Mouse (Mus musculus) cerebral cortex, adult 2 months (tissue): ENCODE measurements around the gene Cep104.

ENCODE experiments used
- WGBS: fragments of 180-500 bp; shearing (Covaris S2); methylation state at CpG from one replicate; pipeline ENCODE4 v1.1.7; 2018; 5-methylcytosine and 5-hydroxymethylcytosine counted together

Gene Cep104

DNA sequence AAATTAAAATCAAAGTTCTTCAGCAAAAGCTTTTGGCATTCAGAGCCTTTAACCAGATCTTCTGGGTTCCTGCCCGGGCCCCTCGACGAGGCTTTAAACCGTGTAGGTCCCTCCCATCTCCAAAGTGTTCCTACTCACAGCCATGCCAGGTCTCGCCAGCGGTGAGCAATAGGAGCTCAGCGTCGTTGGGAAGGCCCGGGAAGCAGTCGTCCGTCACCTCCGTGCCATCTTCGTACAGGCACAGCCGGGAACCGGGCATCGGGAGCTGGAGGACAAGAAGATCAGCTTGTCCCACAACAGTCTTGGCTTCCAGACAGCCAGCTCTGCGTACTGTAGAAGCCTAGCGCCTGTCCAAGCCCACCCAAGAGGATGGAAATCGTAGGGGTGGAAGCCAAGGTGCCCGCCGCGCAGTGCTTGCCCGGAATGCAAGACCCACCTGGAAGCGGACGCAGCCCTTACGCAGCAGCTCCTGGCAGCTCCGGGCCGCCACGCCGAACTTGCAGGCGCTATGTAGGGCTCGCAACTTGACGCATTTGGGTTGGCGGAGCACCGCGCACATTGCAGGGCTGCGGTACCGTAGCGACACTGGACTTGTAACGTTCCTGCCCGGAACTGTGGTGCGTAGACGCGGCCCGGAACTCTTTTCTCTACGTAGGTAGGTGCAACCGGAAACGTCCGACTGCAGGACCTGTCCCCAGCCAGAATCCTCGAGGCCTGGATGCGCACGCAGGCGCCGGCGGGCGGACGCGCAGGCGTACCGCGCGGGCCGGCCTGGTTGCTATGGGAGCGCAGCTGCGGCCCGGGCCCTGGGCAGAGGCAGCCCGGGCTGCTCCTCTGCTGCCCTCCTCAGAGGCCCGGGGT lies at the start of gene Cep104, which contains the start of gene Dffb:
Gene Cep104, plus strand, starts transcription at position 764 of the 861 bp plus-strand sequence.
Gene Dffb, minus strand, starts transcription at position 696 of the 861 bp plus-strand sequence.
- under 1% methylated on average over 68 of the region's 68 CpGs for WGBS

DNA sequence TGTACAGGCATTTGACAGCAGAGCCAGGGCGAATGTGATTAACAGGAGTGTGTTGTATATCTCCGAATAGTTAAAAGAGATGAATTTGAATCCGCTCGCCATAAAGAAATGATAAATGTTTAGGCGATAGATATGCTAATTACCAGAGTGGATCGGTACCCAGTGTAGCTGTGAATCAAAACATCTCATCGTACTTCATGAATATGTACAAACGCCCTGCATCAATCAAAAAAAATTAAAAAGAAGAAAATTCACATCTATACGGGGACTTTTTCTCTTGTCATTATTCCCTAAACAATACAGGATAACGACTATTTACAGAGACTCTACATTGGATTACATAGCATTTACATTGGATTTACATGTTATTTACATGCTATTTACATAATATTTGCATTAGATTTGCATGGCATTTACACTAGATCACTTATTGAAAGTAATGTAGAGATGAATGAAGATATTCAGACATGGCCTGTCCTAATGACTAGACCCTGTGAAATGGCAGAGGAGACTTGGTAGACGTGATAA lies 46.2 kb upstream of the Cep104 start:
- WGBS: 59% methylated on average over 11 of the region's 11 CpGs

DNA sequence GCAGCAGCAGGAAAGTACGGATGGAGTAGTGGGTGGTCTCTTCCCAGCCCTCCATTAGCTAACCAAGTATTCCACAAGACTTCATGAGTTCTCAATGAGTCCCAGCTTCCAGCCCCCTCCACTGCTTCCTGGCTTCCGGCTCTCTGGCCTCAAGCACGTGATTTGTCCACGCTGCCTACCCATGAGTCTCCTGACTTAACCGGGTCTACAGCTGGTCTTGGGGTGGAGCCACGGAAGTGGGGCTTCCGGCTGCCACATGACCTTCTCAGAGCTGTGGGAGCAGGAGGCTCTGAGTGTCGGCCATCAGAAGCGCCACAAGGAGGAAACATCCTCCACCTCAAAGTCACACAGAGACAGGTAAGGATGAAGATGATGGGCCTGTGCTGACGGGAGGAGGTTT lies 45.6 kb upstream of the Cep104 start:
- WGBS: 69% methylated on average over 10 of the region's 10 CpGs

DNA sequence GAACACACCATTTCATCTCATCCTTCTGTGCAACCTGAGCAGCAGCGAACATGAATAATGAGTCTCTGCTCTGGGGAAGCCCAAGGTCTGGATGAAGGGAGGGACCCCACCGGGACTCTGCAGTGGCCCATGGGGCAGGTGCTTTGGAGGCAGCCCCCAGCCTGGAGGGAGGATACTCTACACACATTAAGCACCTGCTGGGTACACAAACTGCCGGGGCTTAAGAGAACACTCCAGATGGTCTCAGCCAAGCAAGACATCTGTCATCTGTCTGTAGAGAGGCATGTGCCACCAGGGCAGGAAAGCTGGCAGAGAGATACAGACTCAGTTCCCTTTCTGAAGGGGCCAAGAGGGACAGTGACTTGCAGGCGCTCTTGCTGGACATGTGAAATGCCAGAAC lies 45.1 kb upstream of the Cep104 start:
- WGBS: 63% methylated on average over 4 of the region's 4 CpGs

DNA sequence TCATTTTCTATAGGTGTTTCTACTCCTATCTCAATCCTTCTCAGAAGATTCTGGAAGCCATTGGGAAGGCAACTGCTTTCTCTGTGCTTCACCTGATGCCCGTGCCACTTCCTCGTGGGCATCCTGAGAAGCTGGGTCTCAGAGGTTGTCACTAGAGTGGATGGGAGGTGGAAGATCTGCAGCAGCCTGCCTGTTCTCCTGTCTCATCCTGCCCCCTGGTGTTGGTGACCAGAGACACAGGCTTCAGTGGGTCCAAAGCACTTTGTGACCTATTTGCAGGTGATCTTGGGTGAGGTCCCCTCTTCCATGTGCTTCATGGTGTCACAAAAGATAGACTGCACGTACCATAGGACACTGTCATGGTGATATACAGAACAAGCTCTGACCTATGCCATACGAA lies 31.8 kb upstream of the Cep104 start:
- 48% methylated on average over 4 of the region's 4 CpGs for WGBS

DNA sequence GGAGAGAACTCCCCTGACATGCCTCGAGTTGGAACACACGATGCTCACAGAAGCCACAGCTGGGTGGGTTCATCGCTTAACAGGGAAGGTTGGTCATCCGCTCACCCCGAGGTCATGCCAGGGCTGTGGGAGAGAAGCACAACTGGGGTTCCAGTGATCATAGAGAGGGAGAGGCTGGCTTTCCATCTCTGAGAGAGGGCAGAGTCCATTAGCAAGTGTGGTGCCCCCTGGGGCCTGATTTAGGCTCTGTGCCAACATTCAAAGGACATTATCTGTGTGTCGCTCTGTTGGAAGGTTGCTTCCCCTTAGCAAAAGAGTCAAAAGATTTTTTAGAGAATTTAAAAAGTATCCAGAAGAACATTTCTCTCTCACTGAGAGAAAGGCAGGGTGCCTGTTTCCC lies 30.7 kb upstream of the Cep104 start:
- 64% methylated on average over 6 of the region's 6 CpGs for WGBS

DNA sequence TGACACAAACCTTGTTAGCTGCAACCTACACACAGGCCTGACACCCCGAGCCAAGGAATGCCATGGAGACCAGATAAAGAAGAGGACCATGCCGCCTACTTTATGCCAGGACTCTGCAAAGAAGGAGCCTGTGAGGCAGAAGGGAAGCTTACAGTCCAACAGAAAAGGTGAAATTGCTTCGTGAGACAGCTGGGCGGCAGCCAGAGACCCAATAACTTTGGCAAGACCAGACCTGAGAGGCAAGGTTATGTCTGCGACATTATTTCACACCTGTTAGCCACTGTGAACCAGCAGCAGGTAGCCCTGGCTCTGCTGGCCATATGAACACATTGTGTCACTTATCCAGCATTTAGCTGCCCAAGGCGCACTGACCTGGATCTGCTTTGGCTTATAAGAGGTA lies 29.3 kb upstream of the Cep104 start:
- 74% methylated on average over 6 of the region's 6 CpGs for WGBS

DNA sequence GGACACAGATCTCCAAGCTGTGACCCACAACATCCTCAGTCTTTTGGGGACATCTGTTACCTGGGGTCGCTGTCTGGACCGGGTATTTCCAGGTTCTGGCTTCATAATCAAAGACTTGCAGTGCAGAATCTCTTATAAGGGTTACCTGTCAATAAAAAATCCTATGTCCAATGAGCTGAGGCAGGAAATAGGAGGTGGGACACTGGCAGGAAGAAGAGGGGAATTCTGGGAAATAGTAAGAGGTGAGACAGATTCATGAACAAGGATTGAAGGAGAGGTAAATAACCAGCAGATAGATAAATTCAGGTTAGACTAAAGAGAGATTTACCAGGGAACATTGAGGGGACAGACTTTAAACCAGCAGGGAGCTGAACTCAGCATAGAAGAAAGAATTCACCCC lies 24.6 kb upstream of the Cep104 start:
- 75% methylated on average over 2 of the region's 2 CpGs for WGBS

DNA sequence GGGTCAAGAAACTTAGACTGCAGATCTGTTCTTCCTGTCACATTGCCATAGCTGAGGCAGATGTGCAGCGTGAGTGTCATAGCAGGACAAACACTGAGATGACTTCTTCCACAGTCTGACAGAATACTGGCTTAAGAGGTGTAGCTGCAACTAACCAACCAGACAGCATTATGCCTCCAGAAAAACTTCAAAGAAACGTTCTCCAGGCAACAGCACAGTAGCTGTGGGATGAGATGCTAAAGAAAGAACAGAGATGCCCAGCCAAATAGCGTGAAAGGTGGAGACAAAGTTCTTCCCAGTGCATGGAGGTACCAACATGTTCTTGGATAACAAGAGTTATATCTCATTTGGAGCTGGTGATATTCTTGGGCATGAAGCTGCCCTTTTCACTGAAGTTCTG lies 23.8 kb upstream of the Cep104 start:
- WGBS: 29% methylated on average over 3 of the region's 3 CpGs

DNA sequence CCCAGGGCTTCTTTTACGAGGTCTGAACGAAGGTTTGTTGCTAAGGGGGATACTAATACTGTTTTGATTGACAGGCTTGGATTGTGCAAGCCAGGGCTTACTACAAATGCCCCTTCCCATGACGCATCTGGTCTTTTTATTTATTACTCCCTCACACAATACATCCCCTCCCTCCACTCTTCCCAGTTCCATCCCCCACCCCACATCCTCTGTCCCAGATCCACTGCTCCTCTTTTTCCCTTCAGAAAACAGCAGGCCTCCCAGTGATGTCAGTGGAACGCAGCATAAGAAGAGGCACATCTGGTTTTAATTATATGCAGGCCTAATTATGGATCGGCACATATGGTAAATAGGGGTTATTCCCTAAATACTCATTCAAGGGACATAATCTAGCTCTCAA lies 23.3 kb upstream of the Cep104 start:
- WGBS: 39% methylated on average over 5 of the region's 5 CpGs

DNA sequence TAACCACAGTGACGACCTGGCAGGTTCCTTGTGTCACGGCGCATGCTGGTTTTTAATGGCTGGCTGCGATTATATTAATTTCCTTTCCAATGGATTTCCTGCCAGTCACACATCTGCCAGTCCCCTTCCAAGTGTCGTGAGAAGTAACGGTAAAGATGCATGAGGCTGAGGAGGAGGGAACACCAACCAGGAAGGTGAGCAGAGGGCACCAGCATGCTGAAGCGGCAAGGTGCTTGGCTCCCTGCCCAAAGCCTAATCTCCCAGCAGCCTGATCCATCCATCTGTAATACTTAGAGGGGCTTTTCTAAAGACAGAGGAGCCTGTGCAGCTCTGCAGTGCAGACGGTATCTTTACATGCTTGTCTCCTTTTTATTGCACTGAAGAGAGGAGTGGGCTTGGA lies 19.3 kb upstream of the Cep104 start:
- WGBS: 72% methylated on average over 8 of the region's 8 CpGs

DNA sequence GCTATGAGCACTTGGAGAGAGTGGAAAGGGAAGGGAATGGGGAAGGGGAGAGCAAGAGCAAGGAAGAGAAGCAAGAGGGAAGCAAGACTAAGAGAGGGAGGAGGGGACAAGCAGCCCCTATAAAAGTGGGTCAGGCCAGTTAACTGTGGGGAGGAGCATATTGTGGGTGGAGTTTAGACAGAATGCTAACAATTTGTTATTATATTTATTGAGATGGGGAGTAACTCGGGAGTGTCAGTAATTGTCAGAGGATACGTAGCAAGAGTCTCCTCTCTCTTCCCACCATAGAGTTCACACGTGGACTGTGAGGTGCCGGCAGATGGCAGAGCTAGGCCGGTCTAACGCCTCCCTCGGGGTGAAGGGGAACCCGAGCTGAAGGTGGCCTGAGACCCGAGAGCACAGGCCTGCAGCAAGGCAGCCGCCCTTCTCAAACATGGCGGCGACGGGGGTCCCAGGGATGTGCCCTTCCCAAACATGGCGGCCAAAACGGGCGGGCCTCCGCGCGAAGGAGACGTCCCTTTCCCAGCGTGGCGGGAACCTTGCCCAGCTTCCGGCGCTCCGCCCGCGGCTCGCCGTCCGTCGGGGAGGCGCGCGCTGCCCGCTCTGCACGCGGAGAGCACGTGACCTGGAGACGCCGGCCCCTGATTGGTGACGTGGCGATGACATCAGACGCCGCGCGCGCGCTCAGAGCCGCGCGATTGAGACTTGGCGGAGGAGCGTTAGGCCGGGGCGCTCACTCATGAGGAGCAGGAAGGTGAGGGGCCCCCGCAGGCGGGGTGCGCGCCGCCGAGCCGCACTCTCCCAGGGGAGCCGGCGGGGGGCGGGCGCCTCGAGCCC lies 18.2 kb upstream of the Cep104 start, which contains the start of gene A430005L14Rik:
Gene A430005L14Rik, plus strand, starts transcription at position 669 of the 837 bp plus-strand sequence.
- 2% methylated on average over 65 of the region's 67 CpGs for WGBS

DNA sequence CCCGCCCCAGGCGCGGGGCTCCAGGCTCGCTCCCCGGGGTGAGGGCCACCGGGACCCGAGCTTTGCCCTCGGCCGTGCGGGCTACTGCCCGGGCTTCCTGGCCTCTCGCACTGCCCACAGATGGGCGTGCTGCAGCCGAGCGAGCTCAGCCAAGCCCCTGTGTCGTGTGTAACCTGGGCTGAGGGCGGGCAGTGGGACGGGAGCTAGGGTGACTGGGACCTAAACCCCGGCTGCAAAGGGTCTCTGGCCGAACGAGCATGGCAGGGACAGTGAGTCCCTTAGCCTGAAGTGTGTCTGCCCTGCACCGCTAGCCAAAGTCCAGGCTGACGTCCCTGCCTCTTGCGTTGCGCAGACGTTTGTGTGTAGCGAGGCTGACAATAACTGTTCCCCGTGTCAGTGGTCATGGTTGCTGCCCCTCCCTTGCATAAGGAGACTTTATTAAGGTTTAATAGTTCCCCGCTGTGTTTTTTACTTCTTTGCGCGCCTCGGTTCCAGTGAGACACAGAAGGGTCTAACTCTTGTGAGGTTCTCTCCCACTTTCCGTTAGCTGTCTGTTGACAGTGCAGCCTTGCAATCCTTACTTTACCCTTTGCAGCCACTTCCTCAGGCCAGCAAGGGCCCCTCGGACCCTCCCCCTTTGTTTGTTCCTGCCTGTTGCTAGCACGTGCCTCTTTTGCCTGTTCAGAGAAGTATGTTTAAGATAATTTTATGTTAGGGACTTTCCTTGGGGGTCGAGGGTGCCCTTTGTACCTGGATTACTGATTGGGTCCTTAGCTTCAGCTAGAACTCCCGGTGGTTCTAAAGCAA lies 17.3 kb upstream of the Cep104 start:
- WGBS: under 1% methylated on average over 36 of the region's 37 CpGs

DNA sequence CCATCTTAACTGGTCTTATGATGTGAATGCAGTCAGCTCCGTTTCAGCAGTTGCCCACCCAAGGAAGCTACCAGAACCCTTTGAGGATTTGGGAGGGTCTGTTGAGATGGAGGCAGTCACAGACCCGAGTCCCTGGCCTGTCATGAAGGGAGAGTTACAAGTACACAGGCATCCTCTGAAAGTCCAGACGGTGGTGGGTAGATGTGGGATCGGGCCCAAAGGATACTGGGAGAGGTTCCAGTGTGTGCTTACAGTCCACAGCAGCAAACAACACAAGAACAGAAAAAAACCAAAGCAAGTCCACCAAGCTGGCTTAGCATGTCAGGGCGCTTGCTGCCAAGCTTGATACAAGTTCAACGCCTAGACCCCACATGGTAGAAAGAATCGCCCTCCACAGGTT lies 12.4 kb upstream of the Cep104 start:
- 59% methylated on average over 7 of the region's 7 CpGs for WGBS

DNA sequence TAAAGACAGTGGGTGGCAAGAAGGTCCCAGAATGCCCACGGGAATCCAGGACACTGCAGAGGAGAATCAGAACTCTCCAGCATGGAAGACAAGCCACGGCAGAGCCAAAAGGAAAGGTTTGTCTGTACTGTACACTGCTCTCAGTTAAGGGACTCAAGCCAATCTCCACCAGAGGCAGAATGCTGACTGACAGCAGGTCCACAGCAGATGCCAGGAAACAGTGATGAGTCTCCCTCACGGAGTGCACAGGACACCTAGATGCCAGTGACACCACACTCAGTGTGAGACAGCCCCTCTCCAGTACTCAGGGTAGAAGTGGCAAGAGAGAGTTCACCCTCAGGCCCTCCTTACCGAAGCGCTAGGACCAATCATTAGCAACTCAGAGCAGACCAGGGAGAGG lies 8.3 kb upstream of the Cep104 start:
- 69% methylated on average over 5 of the region's 5 CpGs for WGBS

DNA sequence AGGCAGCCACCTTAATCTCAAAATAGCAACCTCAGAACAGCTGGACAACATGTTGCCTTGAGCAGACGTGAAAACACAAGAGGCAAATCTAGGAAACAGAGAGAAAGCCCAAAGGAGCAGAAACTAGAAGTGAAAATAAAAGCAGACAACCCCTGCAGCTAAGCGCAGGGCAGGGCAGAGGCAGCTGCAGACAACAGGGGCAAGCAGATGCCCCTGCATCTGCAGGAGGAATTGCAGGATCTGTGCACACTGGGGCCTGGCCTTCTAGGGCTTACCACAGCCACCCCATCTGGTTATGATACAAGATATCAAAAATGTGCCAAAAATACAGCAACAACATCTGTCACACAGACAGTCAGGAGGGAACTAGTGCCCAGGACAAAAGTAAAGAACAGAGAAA lies 7.4 kb upstream of the Cep104 start:
- 64% methylated on average over 2 of the region's 2 CpGs for WGBS

DNA sequence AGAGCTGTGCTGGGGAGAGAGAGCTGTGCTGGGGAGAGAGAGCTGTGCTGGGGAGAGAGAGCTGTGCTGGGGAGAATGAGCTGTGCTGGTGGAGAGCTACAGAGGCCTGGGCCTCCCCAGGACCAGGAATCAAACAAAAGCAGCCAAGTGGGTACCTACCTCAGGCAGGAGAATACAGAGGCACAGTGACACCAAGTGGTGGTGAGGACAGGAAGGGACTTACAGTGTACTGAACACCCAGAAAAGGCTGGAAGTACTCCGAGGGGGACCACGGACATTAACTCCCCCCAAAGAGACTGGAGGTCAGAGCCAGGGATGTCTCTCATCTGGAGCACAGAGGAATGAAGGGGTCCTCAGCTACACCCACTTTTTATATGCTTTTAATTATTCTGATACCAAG lies 6.9 kb upstream of the Cep104 start:
- 83% methylated on average over 2 of the region's 2 CpGs for WGBS

DNA sequence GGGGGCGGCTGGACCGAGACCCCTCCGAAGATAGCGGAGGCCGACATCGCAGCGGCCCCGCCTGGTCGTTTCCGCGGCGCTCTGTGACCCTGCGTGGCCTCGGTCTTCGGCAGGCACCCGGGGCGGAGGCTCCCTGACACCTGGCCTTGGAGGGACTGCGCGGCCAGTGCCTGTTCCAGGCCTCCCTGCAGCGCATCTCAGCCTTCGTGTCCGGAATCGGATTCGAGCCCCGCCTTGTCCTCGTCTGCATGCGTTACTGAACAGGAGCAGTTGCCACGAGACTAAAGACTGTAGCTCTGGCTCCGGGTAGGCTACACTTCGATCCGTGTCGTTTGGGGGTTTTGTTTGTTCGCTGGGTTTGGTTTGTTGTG lies 283 bp downstream of the Cep104 start:
- under 1% methylated on average over 33 of the region's 33 CpGs for WGBS

DNA sequence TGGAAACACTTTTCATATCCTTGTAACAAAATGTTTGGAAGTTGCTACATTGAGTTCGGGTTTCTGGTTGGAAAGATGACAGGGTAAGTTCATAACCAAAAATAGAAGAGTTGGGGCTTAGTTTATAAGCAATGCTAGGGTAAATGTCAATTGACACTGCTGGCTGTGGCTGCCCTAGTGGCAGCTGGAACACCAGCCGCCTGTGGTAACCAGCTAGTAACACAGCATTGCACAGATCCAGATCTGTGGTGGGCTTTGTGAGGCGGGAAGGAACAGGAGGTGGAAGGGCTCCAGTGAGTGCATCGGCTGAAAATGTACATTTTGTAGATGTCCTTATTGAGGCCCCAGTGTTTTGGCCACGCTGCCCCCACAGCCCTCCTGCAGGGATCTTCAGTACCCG lies 774 bp downstream of the Cep104 start:
- 22% methylated on average over 6 of the region's 6 CpGs for WGBS

DNA sequence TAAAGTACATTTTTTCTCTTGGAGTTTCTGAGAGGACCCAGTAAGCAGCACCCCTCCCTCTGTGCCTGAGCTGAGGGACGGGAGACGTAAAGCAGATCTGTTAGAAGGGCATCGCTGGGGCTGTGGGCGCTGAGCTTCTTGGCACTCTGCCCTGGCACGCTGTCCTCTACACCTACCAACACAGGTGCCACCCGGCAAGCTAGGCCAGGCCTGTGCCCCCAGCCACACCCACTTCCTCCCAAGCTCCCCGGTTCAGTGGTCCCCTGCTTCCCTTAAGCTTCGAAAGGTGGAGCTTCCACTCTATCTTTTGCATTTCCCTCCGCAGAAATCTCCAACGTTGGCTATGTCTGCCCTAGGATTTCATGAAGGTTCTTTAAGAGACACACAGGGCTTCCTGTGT lies 4.2 kb downstream of the Cep104 start:
- WGBS: 79% methylated on average over 10 of the region's 10 CpGs

DNA sequence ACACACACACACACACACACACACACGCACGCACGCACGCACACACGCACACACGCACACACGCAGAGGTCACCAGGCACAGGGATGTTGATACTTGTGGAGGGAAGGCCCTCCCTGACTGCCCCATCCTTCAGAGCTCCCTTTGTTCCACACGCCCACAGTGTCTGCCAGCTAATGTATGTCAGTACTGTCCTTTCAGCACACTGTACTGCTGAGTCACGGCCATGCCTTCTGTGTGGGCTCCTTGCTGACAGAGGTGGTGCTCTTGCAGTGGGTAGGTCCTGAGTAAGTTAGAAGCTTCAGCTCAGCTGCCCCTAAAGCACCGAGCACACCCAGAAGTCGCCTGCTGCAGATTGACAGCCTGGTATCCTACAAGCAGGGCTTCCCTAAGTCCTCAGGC lies 5.5 kb downstream of the Cep104 start:
- 70% methylated on average over 11 of the region's 11 CpGs for WGBS

DNA sequence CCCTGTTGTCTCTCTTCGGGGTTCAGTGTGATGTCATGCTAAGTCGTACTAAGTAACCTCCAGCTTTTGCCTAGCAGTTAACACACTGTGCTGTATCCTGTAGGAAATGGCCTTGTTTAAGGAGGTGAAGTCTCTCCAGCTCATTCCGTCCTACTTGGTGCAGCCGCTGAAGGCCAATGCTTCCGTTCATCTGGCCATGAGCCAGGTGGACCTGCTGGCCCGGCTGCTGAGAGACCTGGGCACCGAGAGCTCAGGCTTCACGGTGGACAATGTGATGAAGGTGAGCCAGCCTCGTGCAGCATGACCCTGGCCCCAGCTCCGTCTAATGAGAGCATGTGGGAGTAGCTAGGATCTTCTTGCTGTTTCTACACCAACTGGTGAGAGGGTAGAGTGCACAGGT lies 17.7 kb downstream of the Cep104 start:
- WGBS: 82% methylated on average over 10 of the region's 10 CpGs
